Mouse (Mus musculus) stomach, embryonic 15.5 days (tissue): Measurements from ENCODE around the gene Dlx6. TPM values are rescaled to one million over a fixed set of nuclear protein-coding genes. Genes with fewer than 3 reads are reported as not detected.
A peak's percentile ranks its signal among the peaks of the same experiment; 100 is the strongest.

ENCODE experiments used
- ATAC-seq: fragments of 200-750 bp; cut with Nextera tagmentation; 2 replicates; pipeline ENCODE4 v1.8.0; 2017; ENCODE audit warnings: low read depth, moderate number of reproducible peaks, moderate TSS enrichment; ENCODE audit not compliant: insufficient read depth, low FRiP score
- H3K27ac ChIP-seq: fragments of 300-500 bp; sonication (generic); 2 replicates; pipeline ENCODE4 v1.5.1; 2015; ENCODE audit warnings: mild to moderate bottlenecking, inconsistent platforms
- H3K27me3 ChIP-seq: fragments of 300-500 bp; sonication (generic); replicated peaks from 2 replicates; pipeline ENCODE4 v1.6.1; 2015; ENCODE audit warnings: inconsistent platforms
- H3K36me3 ChIP-seq: fragments of 300-500 bp; sonication (generic); 2 replicates; pipeline ENCODE4 v1.6.1; 2015; ENCODE audit warnings: inconsistent platforms
- H3K4me1 ChIP-seq: fragments of 300-500 bp; sonication (generic); 2 replicates; pipeline ENCODE4 v1.6.1; 2015; ENCODE audit warnings: inconsistent platforms
- H3K4me2 ChIP-seq: fragments of 300-500 bp; sonication (generic); 2 replicates; pipeline ENCODE4 v1.6.1; 2015; ENCODE audit warnings: mild to moderate bottlenecking, inconsistent platforms
- H3K4me3 ChIP-seq: fragments of 300-500 bp; sonication (generic); replicated peaks from 2 replicates; pipeline ENCODE4 v1.5.1; 2015; ENCODE audit warnings: inconsistent platforms
- H3K9ac ChIP-seq: fragments of 300-500 bp; sonication (generic); 2 replicates; pipeline ENCODE4 v1.6.1; 2015; ENCODE audit warnings: inconsistent platforms
- H3K9me3 ChIP-seq: fragments of 300-500 bp; sonication (generic); 2 replicates; pipeline ENCODE4 v1.6.1; 2016; ENCODE audit warnings: inconsistent platforms
- WGBS: fragments of 180-500 bp; shearing (Covaris S2); methylation state at CpG from one replicate; pipeline ENCODE4 v1.1.7; 2015; 5-methylcytosine and 5-hydroxymethylcytosine counted together
- polyA plus RNA-seq: library from polyadenylated mRNA; unstranded; fragments of >200 nt; fragmentation: Nextera tagmentation; extraction: Ambion mirVana; gene quantifications from 2 replicates; pipeline ENCODE4 v1.2.1, GENCODE M21; 2015

Gene Dlx6
- polyA plus RNA-seq, 1 experiment from 2014 or later: 0.14 TPM

DNA sequence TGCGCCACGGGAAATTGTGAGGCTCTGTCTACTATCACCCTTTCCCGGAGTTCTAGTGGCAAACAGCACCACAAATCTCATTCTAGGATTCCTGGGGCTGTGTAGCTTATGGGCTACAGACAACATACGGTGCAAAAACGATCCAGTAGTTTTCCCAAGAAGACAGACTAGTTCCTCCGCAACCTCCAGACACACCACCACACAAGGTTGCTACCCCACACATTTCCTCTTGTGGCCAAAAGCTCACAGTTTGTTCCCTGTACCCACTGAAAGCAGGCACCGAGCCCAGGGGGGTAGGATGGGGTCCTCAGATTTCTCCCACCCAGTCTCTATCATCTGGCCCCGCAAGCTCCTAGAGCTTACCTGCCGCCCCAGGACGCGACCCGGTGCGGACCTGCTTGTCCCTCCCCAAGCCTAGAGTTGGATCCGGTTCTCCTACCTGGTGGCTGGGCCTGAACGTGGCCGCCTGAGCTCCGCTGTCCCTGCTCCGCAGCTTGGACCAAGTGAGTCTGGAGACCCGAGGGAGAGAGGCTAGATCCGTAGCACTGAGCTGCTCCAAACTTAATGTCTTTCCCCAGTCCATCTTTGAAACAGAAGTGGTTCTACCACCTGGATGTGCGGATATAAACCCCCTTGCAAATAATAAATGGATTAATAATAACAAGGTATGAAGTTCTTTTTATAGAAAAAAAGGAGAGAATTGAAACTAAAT, 1.9 kb upstream of the Dlx6 start:
- Histone ChIP-seq H3K27ac (no peak overlapping the region), H3K27me3 (peaks cover 88% of the 10 kb centered on the region), H3K36me3 (no peaks in the 10 kb centered on the region), H3K4me3 (no peak overlapping the region), H3K4me2 (no peak overlapping the region), H3K9me3 (no peaks in the 10 kb centered on the region), H3K4me1 (peaks cover 20% of the 10 kb centered on the region), H3K9ac (no peak overlapping the region)
- ATAC-seq: no peak
- 2% methylated on average over 21 of the region's 21 CpGs for whole genome bisulfite sequencing

DNA sequence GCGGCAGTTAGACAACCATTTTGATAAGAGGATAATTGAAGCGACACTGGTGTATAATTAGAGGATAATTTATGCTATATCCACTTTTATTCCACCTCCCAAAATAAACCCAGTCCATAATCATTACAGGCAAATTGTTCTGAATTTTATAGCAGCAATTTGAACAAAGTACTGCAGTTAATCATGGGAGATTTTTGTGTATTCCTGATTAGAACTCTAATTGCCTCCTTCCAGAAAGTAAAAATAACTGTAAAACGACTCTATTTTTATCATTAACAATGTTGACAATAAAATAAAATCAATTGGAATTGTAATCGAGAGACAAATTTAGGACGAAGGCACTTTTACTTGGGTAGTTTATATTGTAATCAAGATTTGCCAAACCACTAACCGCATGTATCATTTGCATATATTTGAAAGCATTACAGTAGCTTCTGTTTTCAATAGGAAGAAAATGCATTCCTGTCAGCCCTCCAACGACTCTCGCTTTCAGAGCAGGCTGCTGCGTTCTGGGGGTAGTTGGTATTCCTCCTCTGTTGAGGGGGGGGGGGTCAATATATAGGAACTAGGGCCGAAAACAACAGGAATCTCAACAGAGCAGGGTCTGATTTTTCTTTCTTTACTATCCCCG, 1.2 kb upstream of the Dlx6 start:
- Histone ChIP-seq H3K36me3 (no peaks in the 10 kb centered on the region), H3K4me1 (peaks cover 20% of the 10 kb centered on the region), H3K4me3 (no peak overlapping the region), H3K4me2 (no peak overlapping the region), H3K27me3 (peaks cover 87% of the 10 kb centered on the region), H3K27ac (no peak overlapping the region), H3K9ac (no peak overlapping the region), H3K9me3 (no peaks in the 10 kb centered on the region)
- ATAC-seq: no peak
- 4% methylated on average over 11 of the region's 11 CpGs for WGBS

DNA sequence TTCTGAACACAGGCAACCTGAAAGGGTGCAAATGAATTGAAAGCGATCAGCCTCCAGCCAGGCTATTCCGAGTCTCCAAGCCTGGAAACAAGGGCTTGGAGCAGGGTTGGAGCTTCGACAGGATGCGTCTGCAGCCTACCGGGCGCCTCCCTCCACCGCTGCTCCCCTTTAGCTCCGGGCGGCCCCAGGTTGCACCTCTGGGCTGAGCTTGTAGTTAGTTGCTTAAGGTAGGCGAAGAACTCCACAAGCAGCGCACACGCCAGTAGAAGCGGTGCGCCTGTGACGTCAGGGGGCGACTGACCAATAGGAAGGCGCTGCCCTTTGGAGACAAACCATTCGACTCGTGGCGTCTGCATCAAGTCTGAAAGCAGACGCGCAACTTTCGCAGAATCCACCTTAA, 523 bp upstream of the Dlx6 start:
- Histone ChIP-seq H3K27ac (no peak overlapping the region), H3K9ac (no peak overlapping the region), H3K27me3 (peaks cover 87% of the 10 kb centered on the region), H3K9me3 (no peaks in the 10 kb centered on the region), H3K36me3 (no peaks in the 10 kb centered on the region), H3K4me2 (peak overlapping the region; percentile 72), H3K4me1 (peaks cover 20% of the 10 kb centered on the region), H3K4me3 (peak overlapping the region; percentile 36)
- 2% methylated on average over 23 of the region's 23 CpGs for WGBS
- ATAC-seq: peak; percentile 51

DNA sequence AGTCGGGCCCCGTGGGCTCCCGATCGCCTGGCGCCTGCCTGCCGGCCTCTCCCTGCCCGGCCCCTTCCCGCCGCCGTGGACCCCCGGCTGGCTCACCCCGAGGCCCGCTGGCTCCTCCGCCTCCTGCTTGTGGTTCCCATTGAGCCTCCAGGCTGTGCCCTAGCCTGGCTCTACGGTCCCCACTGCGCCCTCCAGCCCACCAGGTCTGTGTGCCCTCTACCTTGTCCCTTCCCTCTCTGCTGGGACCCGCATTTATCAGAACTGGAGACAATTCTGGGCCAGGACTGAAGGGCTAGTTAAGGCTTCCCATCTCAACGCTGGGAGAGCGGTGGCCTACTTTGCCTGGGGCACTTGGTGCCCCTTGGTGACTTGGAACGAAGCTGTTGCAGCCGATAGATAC, 821 bp downstream of the Dlx6 start:
- 1% methylated on average over 21 of the region's 21 CpGs for WGBS
- Histone ChIP-seq H3K36me3 (no peaks in the 10 kb centered on the region), H3K4me1 (peaks cover 20% of the 10 kb centered on the region), H3K27me3 (peaks cover 79% of the 10 kb centered on the region), H3K27ac (no peak overlapping the region), H3K9me3 (no peaks in the 10 kb centered on the region), H3K4me2 (peak overlapping the region; percentile 72), H3K4me3 (peak overlapping the region; percentile 36), H3K9ac (no peak overlapping the region)
- no peak for ATAC-seq

DNA sequence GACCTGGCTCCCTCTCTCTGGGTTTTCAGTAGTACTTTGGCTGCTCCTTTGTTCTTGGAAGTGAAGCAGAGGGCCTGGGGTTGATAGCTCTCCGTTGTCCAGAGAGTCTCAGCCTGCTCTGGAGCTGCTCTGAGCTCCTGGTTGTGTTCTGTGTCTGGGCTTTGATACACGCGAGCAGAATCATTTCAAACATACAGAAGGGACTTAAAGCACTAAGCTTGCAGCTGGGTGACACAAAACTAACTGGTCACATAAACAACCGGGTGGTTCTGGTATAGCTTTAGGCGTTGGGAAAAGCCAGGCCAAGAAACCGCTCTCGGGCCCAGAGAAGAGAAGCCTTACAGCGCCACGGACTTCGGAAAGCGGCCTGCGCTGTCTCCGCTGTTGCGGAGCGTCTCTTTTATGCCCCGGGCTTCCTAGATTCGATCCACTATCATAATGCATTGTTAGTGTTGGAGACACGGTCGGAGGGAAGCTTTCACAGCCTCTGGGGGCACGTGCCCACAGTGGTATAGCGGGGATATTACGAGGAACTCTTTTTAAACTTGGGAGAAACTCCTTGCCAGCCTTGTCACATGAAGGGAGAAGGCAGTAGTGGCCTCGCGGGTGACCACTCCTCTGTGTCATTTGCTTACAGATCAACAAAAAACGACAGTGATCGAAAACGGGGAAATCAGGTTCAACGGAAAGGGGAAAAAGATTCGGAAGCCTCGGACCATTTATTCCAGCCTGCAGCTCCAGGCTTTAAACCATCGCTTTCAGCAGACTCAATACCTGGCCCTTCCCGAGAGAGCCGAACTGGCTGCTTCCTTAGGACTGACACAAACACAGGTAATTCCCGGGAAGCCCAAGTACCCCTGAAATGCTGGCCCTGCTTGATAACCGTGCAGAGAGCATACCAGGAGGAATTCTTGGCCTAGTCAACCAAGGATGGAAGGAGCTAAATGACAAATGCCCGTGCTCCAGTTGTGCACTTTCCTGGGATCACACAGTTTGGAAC, 1.6 kb downstream of the Dlx6 start:
- no peak for ATAC-seq
- peak overlapping the region; percentile 36; the same call in 1 of the 2 replicates for H3K4me3 ChIP-seq
- H3K36me3 ChIP-seq: no peaks in the 10 kb centered on the region
- H3K9ac ChIP-seq: no peak overlapping the region
- WGBS: 5% methylated on average over 36 of the region's 36 CpGs
- H3K27me3 ChIP-seq: peaks cover 77% of the 10 kb centered on the region
- H3K9me3 ChIP-seq: no peaks in the 10 kb centered on the region
- no peak overlapping the region for H3K4me2 ChIP-seq
- no peak overlapping the region for H3K27ac ChIP-seq
- H3K4me1 ChIP-seq: peaks cover 20% of the 10 kb centered on the region

DNA sequence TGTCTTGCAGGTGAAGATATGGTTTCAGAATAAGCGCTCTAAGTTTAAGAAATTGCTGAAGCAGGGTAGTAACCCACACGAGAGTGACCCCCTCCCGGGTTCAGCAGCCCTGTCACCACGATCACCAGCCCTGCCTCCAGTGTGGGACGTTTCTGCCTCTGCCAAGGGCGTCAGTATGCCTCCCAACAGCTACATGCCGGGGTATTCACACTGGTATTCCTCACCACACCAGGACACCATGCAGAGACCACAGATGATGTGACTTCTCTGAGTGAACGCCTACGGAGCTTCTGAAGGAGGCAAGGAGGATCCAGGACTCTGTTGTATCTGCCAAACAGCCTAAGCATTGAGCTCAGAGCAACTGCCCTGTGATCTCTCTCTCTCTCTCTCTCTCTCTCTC, 3.9 kb downstream of the Dlx6 start:
- H3K4me3 ChIP-seq: no peak overlapping the region
- H3K36me3 ChIP-seq: no peaks in the 10 kb centered on the region
- H3K4me1 ChIP-seq: peaks cover 16% of the 10 kb centered on the region
- H3K4me2 ChIP-seq: no peak overlapping the region
- H3K9me3 ChIP-seq: no peaks in the 10 kb centered on the region
- WGBS: 6% methylated on average over 9 of the region's 9 CpGs
- H3K27me3 ChIP-seq: peaks cover 81% of the 10 kb centered on the region
- H3K9ac ChIP-seq: no peak overlapping the region
- ATAC-seq: no peak
- H3K27ac ChIP-seq: no peak overlapping the region

DNA sequence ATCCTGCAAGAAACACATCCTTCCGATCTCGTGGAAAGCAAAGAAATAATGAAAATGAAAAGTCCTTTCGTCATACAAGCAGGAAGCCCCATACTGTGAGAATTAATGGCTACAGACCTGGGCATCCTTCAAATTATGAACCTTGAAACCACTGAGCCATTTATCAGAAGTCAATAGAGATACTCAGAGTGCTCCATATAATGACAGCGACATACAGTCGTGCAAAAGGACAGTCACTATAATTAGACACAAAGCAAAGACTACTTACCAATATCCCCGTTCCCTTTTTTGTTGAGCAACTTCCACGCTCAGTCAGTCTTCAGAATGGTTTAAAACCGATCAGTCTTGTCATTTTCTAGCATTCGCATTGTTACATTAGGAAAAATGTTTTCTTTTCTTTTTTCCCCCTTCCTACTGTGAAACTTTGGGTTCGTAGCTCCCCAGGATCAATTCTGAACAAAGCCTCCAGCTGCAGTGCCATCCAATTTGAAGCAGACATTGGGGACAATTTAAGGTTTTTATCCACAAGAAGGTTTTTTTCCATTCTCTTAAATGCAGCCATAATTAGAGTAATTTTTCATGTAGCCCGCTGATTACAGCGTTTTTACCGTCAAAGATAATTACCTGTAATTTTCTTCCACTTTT, 6.0 kb downstream of the Dlx6 start:
- H3K4me2 ChIP-seq: no peak overlapping the region
- H3K4me3 ChIP-seq: no peak overlapping the region
- H3K27me3 ChIP-seq: peaks cover 80% of the 10 kb centered on the region
- 7% methylated on average over 13 of the region's 13 CpGs for WGBS
- H3K36me3 ChIP-seq: no peaks in the 10 kb centered on the region
- H3K9ac ChIP-seq: no peak overlapping the region
- H3K27ac ChIP-seq: no peak overlapping the region
- no peaks in the 10 kb centered on the region for H3K4me1 ChIP-seq
- no peaks in the 10 kb centered on the region for H3K9me3 ChIP-seq
- ATAC-seq: no peak

DNA sequence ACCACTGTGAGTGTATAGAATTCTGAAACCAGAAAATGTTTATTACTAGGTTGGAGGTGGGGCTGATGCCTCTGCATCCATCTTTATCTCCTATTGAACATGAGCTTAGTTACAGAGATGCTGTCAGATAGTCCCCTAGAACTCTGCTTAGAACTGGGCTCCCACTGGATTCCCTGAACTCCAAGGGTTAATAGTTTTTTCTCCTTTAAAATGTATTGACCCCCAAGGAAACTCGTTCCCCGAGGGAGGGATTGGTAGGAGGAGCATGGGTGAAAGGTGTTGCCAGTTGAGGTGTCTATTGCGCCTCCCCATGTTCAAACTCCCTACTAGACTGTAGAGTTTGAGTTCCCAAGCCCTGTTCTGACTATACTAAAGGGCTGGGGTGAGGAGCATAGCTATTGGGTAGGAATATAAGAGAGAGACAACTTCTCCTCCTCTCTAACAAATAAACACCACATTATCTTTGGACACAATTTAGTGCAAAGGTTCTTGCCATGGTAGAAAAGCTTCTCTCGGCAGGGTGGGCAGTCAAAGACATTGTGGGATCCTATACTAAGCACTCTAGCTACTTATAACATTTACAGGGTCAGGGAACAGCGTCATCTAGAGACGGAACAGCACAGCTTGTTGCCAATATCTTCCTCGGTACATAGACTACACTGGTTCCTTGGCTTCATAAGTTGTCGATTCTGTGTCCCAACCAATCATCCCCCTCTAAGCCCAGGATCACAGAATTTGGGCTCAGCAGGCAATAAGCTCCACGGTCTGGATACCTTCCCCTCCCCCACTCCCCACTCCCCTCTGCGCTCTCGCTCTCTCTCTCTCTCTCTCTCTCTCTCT, 7.0 kb downstream of the Dlx6 start:
- H3K9me3 ChIP-seq: no peaks in the 10 kb centered on the region
- no peak overlapping the region for H3K4me2 ChIP-seq
- no peak overlapping the region for H3K27ac ChIP-seq
- WGBS: 1% methylated on average over 11 of the region's 11 CpGs
- no peaks in the 10 kb centered on the region for H3K36me3 ChIP-seq
- H3K4me1 ChIP-seq: no peaks in the 10 kb centered on the region
- peaks cover 82% of the 10 kb centered on the region for H3K27me3 ChIP-seq
- no peak for ATAC-seq
- no peak overlapping the region for H3K9ac ChIP-seq
- H3K4me3 ChIP-seq: no peak overlapping the region

DNA sequence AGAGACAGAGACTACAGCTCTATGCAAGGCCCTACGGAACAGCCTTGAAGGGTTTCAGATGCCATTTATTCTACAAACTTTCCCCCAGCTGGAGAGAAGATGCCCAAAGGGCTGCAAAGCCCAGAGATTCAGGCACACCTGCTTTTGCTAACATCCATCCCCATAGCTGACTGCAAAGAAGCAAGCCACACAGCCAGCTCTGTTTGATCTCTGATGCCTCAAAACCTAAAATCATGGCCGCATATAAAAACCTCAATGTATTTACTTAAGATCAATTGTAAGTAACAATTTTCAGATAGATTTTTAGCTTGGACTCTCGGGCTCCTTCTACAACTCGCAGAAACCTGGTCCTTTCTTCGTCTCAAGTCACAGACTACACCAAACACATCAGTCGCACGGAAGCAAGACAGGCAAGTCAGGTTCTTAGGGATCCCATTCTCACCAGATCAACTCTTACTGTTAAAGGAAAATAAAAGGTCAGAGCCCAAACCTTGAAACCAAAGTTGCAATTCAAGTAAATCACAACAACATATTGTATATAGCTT, 7.8 kb downstream of the Dlx6 start:
- 2% methylated on average over 7 of the region's 7 CpGs for WGBS
- Histone ChIP-seq H3K4me1 (no peaks in the 10 kb centered on the region), H3K4me2 (no peak overlapping the region), H3K9me3 (no peaks in the 10 kb centered on the region), H3K27ac (no peak overlapping the region), H3K4me3 (no peak overlapping the region), H3K9ac (no peak overlapping the region), H3K27me3 (peaks cover 82% of the 10 kb centered on the region), H3K36me3 (no peaks in the 10 kb centered on the region)
- no peak for ATAC-seq

DNA sequence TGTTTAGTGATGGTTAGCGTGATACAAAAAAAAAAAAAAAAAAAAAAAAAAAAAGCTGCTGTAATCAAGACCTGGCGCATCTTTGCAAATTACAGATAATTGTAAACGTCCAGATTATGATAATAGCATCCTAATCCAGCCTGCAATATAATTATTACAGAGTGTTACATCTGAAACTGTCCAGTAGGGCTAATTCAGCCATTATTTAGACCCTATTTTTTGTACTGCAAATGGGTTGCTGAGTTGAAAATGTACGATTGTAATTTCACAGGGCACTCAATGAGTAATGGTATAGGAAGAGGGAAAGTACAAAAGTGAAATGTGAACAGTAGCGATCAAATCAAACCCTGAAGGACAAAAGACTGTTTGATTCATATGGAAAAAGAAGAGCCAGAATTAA, 8.6 kb downstream of the Dlx6 start:
- Histone ChIP-seq H3K9me3 (no peaks in the 10 kb centered on the region), H3K4me2 (no peak overlapping the region), H3K4me3 (no peak overlapping the region), H3K36me3 (no peaks in the 10 kb centered on the region), H3K9ac (no peak overlapping the region), H3K27me3 (peaks cover 83% of the 10 kb centered on the region), H3K4me1 (no peaks in the 10 kb centered on the region), H3K27ac (no peak overlapping the region)
- no peak for ATAC-seq
- WGBS: 4% methylated on average over 5 of the region's 5 CpGs

DNA sequence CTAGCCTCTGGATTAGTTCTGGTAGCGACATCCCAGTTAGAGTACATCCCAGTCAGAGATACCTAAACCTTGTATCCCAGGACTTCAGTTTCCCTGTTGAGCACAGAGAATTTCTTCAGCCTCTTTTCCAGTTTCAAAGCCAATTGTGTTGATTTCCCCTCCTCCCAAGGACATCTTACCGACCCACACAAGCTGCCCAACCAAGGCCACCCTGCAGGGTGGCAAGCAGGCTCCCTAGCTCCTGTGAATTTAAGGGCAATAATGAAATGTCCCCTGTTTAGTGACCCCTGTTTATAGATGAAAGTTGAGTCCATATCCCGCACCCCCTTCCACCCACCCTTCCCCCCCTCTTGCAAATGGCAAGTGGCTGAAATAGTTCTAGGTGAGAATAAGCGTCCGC, 9.7 kb downstream of the Dlx6 start:
- no peak overlapping the region for H3K4me2 ChIP-seq
- no peaks in the 10 kb centered on the region for H3K36me3 ChIP-seq
- H3K4me3 ChIP-seq: no peak overlapping the region
- no peaks in the 10 kb centered on the region for H3K4me1 ChIP-seq
- H3K27ac ChIP-seq: no peak overlapping the region
- ATAC-seq: no peak
- no peaks in the 10 kb centered on the region for H3K9me3 ChIP-seq
- peaks cover 89% of the 10 kb centered on the region for H3K27me3 ChIP-seq
- 2% methylated on average over 5 of the region's 5 CpGs for WGBS
- H3K9ac ChIP-seq: no peak overlapping the region
